Mouse (Mus musculus) megakaryocyte progenitor cell, adult 5-6 weeks (primary cell): ENCODE results near the gene Ndufab1. TPM values are rescaled to one million over a fixed set of nuclear protein-coding genes. Genes with fewer than 3 reads are reported as not detected.

Experiments
- ATAC-seq: replicated peaks from 2 replicates; pipeline ENCODE4 v1.8.0; 2016; ENCODE audit warnings: mild to moderate bottlenecking, moderate TSS enrichment, inconsistent platforms; ENCODE audit not compliant: poor library complexity
- total RNA-seq, 2 experiments: library from RNA; stranded (forward) in 1 of 2; stranded (reverse) in 1 of 2; fragments of 157-497, 149-512 nt in 1 of 2; fragments of 200-1000 nt in 1 of 2; gene quantifications; 2 replicates each; pipeline versions ENCODE4 v1.2.3 to v1.2.4; 2015 to 2017

Ndufab1 gene
- total RNA-seq, 2 experiments from 2014 or later: 77.4 to 277 TPM

GRCm38 (mm10) chr7:122074374-122074773 is 27.3 kb downstream of the Ndufab1 start:
- ATAC-seq: peak; percentile 74

- ATAC-seq: 0 out of 2 replicates have a peak, but pooled peaks have one; percentile 8
These were observed 33.9 kb downstream of the Ndufab1 start for GRCm38 (mm10) chr7:122067517-122068381.

- peak; percentile 80 for ATAC-seq
These were observed 34.7 kb downstream of the Ndufab1 start, which contains the start of the genes Ubfd1 and Ears2 for GRCm38 (mm10) chr7:122066945-122067516. Ubfd1 (plus strand) TSS chr7:122067175. Ears2 (minus strand) TSS chr7:122067263.

DNA sequence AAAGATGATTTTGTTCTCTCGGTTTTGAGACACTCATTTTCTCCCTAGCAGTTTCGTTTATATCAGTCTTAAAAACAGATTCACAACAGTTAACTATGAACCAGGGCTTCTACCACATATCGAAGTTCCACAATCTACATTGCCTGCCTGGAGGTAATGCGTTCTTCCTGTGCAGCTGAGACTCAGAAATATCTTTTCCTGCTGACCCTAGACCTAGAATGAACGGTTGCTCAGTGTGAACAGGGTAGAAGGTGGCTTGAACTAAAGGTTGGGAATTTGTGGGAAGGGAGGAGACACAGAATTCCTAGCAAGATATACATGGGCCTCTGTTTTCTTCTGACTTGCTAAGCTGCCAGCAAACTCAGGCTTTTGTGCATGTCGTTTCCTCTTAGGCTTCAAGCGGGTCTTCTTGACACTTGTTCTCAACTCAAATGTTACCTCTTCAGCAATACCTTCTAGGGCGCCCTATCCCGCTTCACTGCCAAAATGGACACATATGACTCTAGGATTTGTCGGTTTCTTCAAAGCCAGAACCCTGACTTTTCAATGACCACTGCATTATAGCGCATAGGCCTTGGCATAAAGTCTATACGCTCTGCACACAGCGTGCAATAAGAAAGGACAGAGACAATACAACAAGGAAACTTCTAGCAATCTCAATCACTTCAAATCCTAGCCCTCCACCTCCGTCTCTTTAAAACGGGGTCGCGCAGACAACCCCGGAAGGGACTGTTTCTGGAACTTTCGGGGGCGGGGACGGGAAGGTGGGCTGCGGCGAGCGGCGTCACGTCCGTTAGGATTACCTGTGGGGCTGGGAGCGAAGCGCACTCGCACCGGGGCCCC is 35.4 kb downstream of the Ndufab1 start:
- ATAC-seq: 0 out of 2 replicates have a peak, but pooled peaks have one; percentile 1

DNA sequence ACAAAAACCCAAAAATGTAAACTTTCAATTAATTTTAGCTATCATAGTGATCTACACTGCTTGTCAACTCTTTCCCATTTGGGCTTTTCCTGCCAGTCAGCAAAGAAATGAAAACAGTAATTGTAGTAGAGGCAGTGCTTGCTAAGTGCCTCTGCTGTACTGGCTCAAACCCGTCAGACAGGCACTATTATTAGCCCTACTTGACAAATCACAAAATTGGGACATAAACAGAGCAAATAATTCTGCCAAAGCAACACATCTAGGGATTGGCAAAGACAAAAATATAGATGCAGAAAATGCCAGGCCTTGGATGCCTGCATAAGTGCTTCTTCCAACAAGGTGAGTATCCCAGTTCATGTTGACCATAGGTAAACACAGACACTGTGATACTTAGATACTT is 36.0 kb downstream of the Ndufab1 start:
- ATAC-seq: no peak

DNA sequence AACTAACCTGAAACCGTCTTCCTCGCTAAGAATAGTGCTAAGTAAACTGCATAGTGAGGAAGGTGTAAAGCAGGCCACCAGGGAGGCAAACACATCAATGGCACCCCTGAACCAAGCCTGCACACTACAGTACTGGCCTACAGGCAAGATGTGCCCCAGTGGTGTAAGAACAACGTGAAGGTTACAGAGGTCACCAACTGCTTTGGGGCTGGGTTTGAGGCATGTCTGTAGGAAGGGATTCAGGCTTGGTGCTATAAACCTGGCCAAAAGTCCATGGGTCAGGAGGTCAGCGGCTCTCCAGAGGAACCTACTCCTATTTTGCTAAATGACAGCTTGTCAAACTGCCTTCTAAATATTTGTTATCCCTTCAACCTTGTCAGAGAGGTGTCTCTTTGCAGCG is 45.1 kb downstream of the Ndufab1 start:
- no peak for ATAC-seq

- ATAC-seq: no peak
These were observed 50.9 kb downstream of the Ndufab1 start for GRCm38 (mm10) chr7:122050834-122051233.

DNA sequence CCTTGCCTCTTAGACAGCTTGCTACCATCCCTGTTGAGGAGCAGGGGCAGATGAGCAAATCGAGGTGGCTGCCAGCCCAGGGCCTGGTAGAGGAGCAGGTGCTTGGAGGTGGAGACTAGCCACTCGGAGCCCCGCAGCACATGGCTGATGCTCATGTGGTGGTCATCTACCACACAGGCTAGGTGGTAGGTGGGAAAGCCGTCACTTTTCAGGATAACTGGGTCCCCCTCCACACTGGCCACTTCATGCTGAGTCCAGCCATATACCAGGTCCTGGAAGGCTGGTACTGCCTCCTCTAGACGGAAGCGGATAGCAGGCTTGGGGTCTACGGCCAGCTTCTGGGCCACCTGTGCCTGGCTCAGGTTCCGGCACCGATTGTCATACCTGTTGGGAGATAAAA is 53.5 kb downstream of the Ndufab1 start:
- ATAC-seq: no peak

GRCm38 (mm10) chr7:122046813-122047212 is 54.9 kb downstream of the Ndufab1 start:
- peak; percentile 96 for ATAC-seq

DNA sequence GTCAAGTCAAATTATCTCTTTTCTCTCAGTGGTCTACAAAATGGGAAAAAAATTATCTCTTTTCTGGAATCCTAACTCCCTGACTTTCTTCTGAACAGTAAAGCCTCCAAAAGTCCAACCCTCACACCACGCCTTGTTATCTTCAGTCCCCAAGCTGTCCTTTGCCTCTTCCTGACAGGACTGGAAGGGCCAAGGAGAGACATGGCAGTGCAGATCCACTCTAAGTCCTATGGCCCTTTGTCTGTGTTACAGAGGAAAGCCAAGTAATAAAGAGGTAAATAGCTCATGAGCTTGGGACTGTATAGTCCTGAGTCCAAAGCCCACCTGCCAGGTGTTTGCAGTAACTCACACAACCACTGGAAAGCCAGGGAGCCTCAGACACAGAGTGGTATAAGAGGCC is 56.0 kb downstream of the Ndufab1 start:
- ATAC-seq: no peak

GRCm38 (mm10) chr7:122045181-122045634 is 56.5 kb downstream of the Ndufab1 start:
- ATAC-seq: no peak

GRCm38 (mm10) chr7:122044106-122044505 is 57.6 kb downstream of the Ndufab1 start:
- no peak for ATAC-seq

Other genes starting within 250 kb of the Ndufab1 start
- gene Scnn1b, start 236.8 kb downstream of the Ndufab1 start, total RNA-seq (2015): not detected in 2 replicates
- gene Scnn1b, start 236.8 kb downstream of the Ndufab1 start, total RNA-seq (2017): not detected in 2 replicates
- gene Cog7, start 120.2 kb downstream of the Ndufab1 start, total RNA-seq (2015): 15.1 and 17.9 TPM in 2 replicates
- gene Cog7, start 120.2 kb downstream of the Ndufab1 start, total RNA-seq (2017): 16.7 and 19.2 TPM in 2 replicates
- gene Gga2, start 80.7 kb downstream of the Ndufab1 start, total RNA-seq (2015): 17.1 and 20.0 TPM in 2 replicates
- 19.7 and 21.4 TPM in 2 replicates for gene Gga2, start 80.7 kb downstream of the Ndufab1 start, total RNA-seq (2017)
- gene Ubfd1, start 34.7 kb downstream of the Ndufab1 start, total RNA-seq (2015): 36.5 and 37.1 TPM in 2 replicates
- 30.7 and 35.9 TPM in 2 replicates for gene Ubfd1, start 34.7 kb downstream of the Ndufab1 start, total RNA-seq (2017)
- 4.1 and 5.7 TPM in 2 replicates for gene Ears2, start 34.6 kb downstream of the Ndufab1 start, total RNA-seq (2015)
- gene Ears2, start 34.6 kb downstream of the Ndufab1 start, total RNA-seq (2017): 6.6 and 7.7 TPM in 2 replicates
- gene Palb2, start 31.1 kb upstream of the Ndufab1 start, total RNA-seq (2015): 26.8 and 26.9 TPM in 2 replicates
- gene Palb2, start 31.1 kb upstream of the Ndufab1 start, total RNA-seq (2017): 21.9 and 22.2 TPM in 2 replicates
- gene Dctn5, start 31.2 kb upstream of the Ndufab1 start, total RNA-seq (2015): 61.3 and 62.8 TPM in 2 replicates
- 75.4 and 83.6 TPM in 2 replicates for gene Dctn5, start 31.2 kb upstream of the Ndufab1 start, total RNA-seq (2017)
- 47.5 and 49.1 TPM in 2 replicates for gene Plk1, start 57.6 kb upstream of the Ndufab1 start, total RNA-seq (2015)
- gene Plk1, start 57.6 kb upstream of the Ndufab1 start, total RNA-seq (2017): 41.1 and 45.4 TPM in 2 replicates
- not detected in 2 replicates for gene Ern2, start 84.3 kb upstream of the Ndufab1 start, total RNA-seq (2015)
- not detected in 2 replicates for gene Ern2, start 84.3 kb upstream of the Ndufab1 start, total RNA-seq (2017)
- not detected in 2 replicates for gene Chp2, start 117.6 kb upstream of the Ndufab1 start, total RNA-seq (2015)
- not detected in 2 replicates for gene Chp2, start 117.6 kb upstream of the Ndufab1 start, total RNA-seq (2017)
- gene Prkcb, start 186.9 kb upstream of the Ndufab1 start, total RNA-seq (2015): 34.1 and 39.9 TPM in 2 replicates
- 24.8 and 32.6 TPM in 2 replicates for gene Prkcb, start 186.9 kb upstream of the Ndufab1 start, total RNA-seq (2017)